Mouse (Mus musculus) frontal cortex, adult 2 months (tissue): ENCODE measurements around the gene Aloxe3. TPM values are rescaled to one million over a fixed set of nuclear protein-coding genes. Genes with fewer than 3 reads are reported as not detected.
"Not testable (repeated sequence)": the region's sequence is repeated elsewhere in the genome, so short reads cannot be mapped to it uniquely, and the experiment has no call there.

ENCODE experiments used
- DNase-seq, 2 experiments: peaks; one replicate each; pipeline ENCODE4 v3.0.0; 2022; ENCODE audit warnings: low spot score in 1 of 2; ENCODE audit errors: extremely low spot score in 1 of 2
- polyA plus RNA-seq: library from polyadenylated mRNA; depleted of rRNA; stranded (reverse); fragments of >200 nt; gene quantifications from 2 replicates; pipeline ENCODE4 v1.2.3, GENCODE M21; 2012; rRNA removed

Aloxe3 gene
- polyA plus RNA-seq, result 5.1 and 8.0 TPM in 2 replicates

DNA sequence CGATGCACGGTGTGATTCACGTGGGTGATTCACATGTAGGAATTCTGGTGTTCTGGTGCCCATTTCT lies at the start of gene Aloxe3:
Aloxe3 (plus strand) TSS at position 45 of the 67 bp plus-strand sequence.
- no peak for DNase-seq

DNA sequence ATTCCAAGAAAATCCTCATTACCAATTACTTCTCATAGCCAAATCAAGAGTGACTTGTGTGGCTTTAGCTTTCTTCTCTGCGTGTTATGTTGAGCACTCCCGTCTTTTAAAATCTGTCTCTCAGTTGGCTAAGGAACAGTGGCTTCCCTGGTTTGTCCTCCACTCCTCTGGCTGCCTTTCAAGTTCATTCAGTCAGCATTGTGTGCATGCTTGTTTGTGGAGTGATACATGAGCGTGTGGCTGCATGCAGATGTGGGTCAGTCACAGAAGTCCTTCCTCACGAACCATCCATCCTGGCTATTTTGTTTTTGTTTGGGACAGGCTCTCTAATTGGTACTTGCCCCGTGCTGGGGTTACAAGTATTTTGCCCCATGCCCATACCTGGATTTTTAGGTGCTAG lies 49.1 kb upstream of the Aloxe3 start:
- DNase-seq, result peak in 1 of 2 experiments; percentile 15

DNA sequence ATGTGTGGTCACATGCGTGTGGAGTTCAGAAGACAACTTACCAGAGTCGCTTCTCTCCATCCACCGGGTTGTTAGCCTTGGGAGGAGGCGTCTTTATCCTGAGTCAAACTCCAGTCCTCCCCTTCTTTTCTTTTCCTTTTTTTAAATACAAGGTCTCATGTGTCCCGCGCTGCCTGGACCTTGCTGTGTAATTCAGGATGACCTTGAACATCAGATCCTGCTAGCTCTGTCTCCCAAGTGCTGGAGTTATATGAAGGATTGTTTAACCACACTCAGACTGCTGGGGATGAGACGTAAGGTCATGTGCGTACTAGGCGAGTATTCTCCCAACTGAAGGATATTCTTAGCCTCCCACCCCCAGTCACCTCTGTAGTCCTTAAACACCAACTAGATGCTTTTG lies 48.4 kb upstream of the Aloxe3 start:
- DNase-seq, result no peak

- DNase-seq, result no peak
Measured at GRCm38 (mm10) chr11:69078041-69078440, 47.7 kb upstream of the Aloxe3 start.

DNA sequence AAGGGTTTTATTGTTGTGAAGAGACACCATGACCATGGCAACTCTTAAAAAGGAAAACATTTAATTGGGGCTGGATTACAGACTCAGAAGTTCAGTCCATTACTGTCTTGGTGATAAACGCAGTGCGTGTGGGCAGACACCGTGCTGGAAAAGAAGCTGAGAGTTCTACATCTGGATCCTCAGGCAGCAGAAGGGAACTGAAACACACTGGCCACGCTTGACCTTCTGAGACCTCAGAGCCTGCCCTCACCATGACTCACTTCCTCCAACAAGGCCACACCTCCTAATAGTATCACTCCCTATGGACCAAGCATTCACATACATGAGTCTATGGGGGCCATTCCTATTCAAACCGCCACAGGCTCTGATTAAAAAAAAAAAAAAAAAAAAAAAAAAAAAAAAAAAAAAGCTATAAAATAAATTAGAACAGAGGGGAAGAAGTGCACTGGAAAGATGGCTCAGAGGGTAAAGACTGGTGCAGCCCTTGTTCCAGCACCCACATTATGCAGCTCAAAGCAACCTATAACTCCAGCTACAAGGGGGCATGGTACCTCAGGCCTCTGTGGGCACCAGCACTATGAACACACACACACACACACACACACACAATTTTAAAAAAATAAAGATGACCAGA lies 46.8 kb upstream of the Aloxe3 start:
- no peak for DNase-seq

DNA sequence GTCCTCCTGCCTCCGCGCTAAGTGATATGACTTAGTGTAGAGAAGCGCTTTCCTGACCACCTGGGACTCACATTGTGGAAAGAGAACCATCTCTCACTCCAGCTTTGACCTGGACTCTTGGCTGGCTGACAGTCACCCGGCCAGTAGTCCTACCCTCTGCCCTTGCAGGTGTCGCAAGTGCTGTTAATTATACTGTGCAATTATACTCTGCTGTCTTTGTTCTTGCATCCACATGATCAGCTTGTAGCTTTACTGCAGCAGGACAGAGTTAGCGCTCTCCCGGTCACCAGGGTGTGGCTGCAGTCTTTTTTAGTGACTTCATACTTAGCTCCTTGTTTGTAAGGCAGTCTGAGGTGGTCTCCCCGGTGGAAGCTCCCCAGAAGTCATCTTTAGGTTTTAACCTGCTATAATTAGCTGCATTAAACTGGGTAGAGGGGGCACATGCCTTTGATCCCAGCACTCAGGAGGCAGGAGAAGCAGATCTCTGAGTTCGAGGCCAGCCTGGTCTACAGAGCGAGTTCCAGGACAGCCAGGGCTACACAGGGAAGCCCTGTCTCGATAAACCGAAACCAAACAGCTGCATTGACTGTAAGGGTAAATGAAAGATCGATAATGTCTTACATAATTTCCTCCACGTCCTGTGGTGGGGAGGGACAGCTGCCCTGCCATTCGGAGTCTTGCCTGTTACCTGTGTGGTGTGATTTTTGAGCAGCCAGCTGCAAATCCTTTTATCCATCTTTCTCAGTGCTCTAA lies 45.4 kb upstream of the Aloxe3 start:
- no peak for DNase-seq

DNA sequence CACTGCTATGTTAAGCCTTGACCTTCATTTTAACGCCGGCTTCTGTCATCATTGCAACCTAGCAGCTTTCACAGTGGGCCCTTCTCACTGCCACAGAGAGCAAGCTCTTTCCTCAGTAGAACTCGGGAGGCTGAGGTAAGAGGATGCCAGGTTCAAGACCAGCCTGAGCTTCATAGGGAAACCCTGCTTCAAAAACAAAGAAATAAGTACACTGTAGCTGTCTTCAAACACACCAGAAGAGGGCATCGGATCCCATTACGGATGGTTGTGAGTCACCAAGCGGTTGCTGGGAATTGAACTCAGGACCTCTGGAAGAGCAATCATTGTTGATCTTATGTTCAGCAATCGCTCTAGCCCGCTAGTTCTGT lies 44.9 kb upstream of the Aloxe3 start:
- no peak for DNase-seq

GRCm38 (mm10) chr11:69081613-69082012 lies 44.1 kb upstream of the Aloxe3 start:
- DNase-seq, result no peak

DNA sequence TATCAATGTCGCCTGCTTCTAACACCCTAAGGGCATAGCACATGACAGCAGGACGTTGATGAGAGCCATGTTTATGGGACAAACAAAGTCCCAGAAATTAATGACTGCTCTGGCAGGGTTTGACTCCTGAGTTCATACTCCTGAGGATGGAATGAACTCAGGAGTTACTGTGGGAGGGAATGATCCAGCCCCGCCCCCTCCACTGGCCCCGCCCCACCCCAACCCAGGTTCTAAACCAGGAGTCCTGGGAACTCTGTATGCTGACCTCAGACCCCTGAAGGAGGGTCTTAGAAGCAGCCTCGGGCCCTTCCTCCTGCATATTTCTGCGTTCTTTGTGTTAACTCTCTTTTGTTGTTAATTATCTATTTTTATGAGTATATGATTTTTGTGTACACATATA lies 40.1 kb upstream of the Aloxe3 start:
- no peak for DNase-seq

GRCm38 (mm10) chr11:69086390-69086789 lies 39.3 kb upstream of the Aloxe3 start:
- peak in 1 of 2 experiments; percentile 79 for DNase-seq

DNA sequence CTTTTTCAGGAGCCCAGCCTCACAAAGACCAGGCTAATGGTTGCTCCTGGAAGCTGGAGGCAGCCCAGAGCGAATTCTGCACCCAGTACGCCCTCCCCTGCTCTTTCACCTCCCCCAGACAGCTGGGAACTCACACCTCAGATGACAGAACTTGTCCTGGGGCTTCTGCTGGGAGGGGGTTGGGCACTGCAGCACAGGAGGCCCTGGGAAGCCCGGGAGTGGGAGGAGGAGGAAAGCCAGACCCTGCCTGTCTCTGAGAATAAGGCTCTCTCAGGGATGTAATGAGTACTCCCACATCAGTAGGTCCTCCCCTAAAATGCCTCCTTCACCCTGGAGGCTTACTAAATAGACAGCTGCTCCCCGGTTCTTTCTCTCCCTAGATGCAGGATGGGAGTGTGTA lies 38.6 kb upstream of the Aloxe3 start:
- DNase-seq, result peak in 1 of 2 experiments; percentile 74

GRCm38 (mm10) chr11:69087597-69087996 lies 38.1 kb upstream of the Aloxe3 start:
- no peak for DNase-seq

DNA sequence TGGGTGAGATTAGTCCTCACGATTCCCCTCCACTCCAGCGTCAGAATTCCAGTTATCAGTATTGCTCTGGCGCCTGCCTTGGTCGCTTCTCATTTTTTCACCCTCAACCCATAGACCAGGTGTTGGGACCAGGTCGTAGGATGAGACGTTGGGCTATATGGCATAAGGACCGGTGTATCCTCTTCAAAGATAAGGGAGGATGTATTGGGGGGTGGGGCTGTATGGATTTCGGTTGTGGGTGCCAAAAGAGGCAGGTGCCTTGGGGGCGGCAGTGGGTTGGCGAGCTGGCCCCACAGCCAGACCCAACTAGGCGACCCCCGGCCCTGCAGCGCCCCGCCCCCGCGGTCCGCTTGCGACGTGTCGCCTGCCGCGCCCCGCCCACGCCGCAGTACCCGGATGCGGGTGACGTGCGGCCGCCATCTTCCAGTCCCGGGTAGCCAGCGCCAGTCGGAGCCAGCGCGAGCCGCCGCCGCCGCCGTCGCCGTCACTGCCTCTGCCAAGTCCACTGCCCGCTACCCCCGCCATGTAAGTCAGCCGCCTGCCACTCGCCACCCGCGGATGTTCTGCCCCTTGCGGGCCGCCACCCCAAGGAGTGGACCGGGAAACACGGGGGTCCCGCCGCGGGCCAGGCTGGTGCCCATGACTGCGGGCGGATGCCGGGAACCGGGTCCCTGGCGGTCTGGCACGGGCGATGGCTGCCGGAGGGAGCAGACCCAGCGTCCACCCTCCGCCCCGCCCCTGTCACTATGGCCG lies 37.4 kb upstream of the Aloxe3 start, which contains the start of gene Vamp2:
Vamp2 (plus strand) TSS at position 388 of the 753 bp plus-strand sequence.
- DNase-seq, result peak; percentile 78 to 95

DNA sequence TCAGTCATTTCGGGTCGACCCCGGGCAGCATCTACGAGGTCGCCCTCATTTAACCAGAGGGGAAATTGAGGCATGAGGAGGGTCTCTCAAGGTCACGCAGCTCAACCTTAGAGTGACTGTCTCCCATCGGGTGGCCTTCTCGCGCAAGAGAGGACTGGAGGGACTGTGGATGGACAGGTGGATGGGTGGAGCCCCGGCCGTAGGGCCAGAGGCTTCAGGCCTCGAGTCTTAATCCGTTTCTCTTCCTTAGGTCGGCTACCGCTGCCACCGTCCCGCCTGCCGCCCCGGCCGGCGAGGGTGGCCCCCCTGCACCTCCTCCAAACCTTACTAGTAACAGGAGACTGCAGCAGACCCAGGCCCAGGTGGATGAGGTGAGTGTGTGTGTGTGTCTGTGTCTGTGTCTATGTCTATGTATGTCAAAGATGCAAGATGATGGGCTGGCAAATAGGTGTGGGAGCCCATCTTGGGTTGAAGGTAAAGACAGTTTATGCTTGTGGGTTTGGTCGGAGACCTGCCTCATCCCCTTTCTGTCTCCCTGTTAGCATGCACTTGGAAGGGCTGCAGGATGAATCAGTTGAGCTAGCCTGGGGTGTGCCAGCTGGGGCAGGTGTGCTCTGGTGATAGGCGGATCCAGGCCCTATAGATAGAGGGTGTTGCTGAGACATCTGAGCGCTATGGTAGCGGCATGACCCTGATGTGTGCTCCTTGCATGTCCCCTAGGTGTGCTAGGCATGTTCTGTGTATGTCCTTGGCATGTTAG lies 36.7 kb upstream of the Aloxe3 start:
- no peak for DNase-seq

DNA sequence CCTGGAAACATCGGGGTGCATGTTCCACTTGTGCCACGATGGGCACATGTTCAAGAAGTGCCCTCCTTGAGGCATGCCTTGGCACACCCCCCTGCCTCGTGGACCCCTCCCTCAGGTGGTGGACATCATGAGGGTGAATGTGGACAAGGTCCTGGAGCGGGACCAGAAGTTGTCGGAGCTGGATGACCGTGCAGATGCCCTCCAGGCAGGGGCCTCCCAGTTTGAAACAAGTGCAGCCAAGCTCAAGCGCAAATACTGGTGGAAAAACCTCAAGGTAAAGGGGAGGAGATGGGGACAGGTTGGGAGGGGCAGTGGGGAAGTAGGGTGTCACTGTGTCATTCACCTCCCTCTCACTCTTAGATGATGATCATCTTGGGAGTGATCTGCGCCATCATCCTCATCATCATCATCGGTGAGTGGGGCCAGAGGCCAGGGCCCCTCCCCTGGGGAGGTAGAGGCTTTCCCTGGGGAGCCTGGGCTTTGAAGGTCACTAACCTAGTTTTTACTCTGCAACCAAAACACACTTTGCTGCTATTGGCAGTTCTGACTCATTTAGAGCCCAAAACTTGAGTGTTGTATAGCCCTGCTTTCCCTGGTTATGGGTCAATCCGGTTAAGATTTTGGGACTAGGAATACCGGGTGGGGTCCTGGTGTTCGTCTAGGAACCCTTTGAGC lies 35.9 kb upstream of the Aloxe3 start:
- DNase-seq, result no peak

DNA sequence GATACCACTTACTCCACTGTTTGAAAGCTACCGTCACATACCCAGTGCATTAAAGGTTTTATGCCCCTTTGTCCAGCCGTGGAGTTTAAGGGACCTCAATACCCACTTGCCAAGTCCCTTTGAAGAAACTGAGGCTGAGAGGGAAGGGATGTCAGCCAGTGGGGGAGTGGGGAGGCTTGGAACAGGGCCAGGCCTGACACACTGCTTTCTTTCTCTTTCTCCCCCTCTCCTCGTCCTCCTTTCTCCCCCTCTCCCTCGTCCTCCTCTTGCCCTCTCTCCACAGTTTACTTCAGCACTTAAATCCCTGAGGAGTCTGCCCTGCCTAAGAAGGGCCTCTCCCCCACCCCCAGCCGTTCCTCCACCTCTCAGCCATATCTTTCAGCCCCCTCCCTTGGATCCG lies 35.3 kb upstream of the Aloxe3 start:
- DNase-seq, result no peak

DNA sequence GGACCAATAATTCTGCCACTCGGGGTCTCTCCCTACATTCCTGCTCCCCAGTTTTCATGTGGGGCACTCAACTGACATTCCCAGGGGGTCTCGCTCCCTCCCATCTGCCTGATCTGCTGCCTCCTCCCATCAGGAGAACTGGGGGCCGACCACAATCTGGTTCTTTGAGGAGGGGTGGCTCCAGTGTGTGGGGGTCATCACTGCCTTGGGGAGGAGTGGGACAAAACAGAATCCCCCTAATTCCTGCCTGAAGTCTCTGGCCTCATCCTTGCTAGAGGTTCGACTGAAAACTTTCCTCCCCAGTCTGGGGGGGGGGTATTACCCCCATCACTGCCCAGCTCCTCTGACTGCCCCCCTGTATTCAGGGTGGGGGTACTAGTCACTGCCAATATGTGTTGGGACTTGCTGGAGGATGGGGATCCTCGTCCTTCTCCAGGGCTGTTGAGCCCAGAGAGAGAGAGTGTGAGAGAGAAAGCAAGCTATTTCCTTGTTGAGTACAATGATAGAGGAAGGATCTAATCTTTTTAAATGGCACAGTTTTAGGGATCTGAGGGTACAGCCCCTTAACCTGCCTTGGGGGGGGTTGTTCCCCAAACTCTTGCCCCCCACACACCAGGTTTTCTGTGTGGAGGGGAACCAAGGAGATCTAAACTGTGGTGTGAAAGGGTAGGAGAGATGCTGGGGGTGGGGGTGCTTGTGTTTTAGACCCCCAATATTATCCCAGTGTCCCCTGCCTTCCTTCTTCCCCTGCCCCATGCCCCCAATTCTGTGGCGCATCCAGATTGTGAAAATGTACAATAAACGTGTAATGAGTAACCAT lies 33.9 kb upstream of the Aloxe3 start:
- no peak for DNase-seq

GRCm38 (mm10) chr11:69092386-69092751 lies 33.3 kb upstream of the Aloxe3 start:
- DNase-seq, result peak in 1 of 2 experiments; percentile 91

DNA sequence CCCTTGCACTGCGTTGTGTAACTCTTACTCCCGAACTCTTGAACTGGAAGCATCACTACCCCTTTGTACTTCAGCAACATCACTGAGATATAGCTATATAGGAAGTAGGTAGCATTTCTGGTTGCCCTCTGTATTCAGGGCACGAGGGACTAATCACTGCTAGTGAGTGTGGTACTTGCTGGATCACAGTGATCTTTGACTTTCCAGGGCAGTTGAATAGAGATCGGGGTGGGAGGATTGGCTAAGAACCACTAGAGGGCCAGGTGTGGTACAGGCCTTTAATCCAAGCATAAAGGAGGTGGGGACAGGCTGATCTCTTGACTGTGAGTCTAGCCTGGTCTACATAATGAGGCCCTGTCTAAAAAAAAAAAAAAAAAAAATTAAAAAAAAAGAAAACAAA lies 32.8 kb upstream of the Aloxe3 start:
- no peak for DNase-seq

DNA sequence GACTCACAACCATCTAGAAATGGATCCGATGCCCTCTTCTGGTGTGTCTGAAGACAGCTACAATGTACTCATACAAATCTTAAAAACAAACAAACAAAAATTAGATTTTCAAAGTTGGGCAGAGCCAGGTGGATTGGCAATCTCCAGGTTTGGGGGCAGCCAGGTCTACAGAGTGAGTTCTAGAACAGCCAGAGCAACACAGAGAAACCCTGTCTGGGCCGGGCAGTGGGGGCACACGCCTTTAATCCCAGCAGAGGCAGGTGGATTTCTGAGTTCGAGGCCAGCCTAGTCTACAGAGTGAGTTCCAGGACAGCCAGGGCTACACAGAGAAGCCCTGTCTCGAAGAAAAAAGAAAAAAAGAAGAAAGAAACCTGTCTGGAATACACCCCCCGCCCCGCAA lies 31.8 kb upstream of the Aloxe3 start:
- DNase-seq, result not testable (repeated sequence)
